Comparison of ENCODE assay signal across 8 mouse cellular contexts in the genomic region with DNA sequence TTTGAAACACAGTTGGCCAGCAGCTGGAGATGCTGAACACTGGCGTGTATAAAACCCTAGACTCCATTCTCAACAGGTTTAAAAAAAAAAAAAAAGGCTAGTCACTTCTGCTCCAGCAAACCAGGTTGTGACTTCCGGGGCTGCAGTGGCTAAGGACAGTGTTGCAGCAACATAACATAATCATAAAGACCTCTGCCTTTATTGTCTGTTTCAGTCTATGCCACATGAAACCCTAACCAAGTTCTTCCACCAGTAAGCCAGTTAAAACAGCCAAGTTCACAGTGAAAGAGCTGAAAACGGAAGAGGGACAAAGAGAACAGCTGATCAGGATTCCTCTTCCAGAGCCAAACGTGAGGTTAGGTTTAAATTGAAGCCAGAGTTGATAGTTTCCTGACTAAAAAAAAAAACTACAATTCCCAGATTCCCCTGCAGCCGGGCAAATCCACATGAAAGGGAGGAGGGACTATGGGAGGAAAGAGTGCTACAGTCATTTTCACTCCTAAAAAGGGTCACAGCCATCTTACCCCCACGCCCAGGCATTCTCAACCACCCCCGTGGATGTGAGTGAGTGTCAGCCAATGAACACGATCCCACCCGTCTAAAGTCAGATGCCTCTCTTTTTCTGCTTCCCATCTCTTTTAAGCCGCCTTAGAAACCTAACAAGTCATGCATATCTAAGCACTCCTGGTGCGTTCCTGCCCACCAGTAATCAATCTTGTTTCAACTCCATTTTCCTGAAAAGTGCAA.
A peak's percentile ranks its signal among the peaks of the same experiment; 100 is the strongest.
DNase-seq lines count a peak whose midpoint lies in the region; ATAC-seq and TF ChIP-seq lines count a peak whose summit lies in the region.

No protein-coding gene starts in this region.

- H3K4me3 ChIP-seq in MEL (ENCODE audit: control insufficient read depth in 1 of 2, insufficient read depth in 1 of 2, low read depth in 2 of 2, low read length in 2 of 2) = peak overlapping the region; percentile 46 to 52
- peak overlapping the region; percentile 35 for H3K4me3 ChIP-seq in forebrain, embryonic 14.5 days (ENCODE audit: low read depth, low read length)
- peak overlapping the region; percentile 31 for H3K4me3 ChIP-seq in hindbrain, embryonic 11.5 days (ENCODE audit: low read depth, low read length)
- peak overlapping the region; percentile 54 for H3K4me3 ChIP-seq in lung, embryonic 16.5 days (ENCODE audit: low read length)

- H3K36me3 ChIP-seq in MEL (ENCODE audit: control insufficient read depth in 1 of 2, insufficient read depth in 2 of 2, low read length in 2 of 2) = peaks cover 0 to 19% of the 10 kb centered on the region in 2 experiments; a peak in 2 of 4 replicates
- H3K36me3 ChIP-seq in forebrain, embryonic 14.5 days (ENCODE audit: control insufficient read depth, insufficient read depth, low read length) = no peaks in the 10 kb centered on the region
- no peaks in the 10 kb centered on the region for H3K36me3 ChIP-seq in hindbrain, embryonic 11.5 days (ENCODE audit: control insufficient read depth, insufficient read depth, low read length)
- H3K36me3 ChIP-seq in lung, embryonic 16.5 days (ENCODE audit: control insufficient read depth, insufficient read depth, low read length) = no peaks in the 10 kb centered on the region

- no peaks in the 10 kb centered on the region for H3K27me3 ChIP-seq in MEL (ENCODE audit: control insufficient read depth in 1 of 2, insufficient read depth in 2 of 2, low read length in 2 of 2)
- no peaks in the 10 kb centered on the region for H3K27me3 ChIP-seq in forebrain, embryonic 14.5 days (replicated peaks; ENCODE audit: control insufficient read depth, insufficient read depth, low read length)
- H3K27me3 ChIP-seq in hindbrain, embryonic 11.5 days (ENCODE audit: control insufficient read depth, insufficient read depth, low read length) = no peaks in the 10 kb centered on the region
- no peaks in the 10 kb centered on the region for H3K27me3 ChIP-seq in lung, embryonic 16.5 days (ENCODE audit: control insufficient read depth, insufficient read depth, low read depth, low read length)

- H3K27ac ChIP-seq in MEL (ENCODE audit: control insufficient read depth, low read depth, low read length) = no peak overlapping the region
- H3K27ac ChIP-seq in forebrain, embryonic 14.5 days (ENCODE audit: low read depth, low read length) = no peak overlapping the region
- no peak overlapping the region for H3K27ac ChIP-seq in hindbrain, embryonic 11.5 days (ENCODE audit: low read depth, low read length)
- peak overlapping the region; percentile 40; the same call in 1 of the 2 replicates for H3K27ac ChIP-seq in lung, embryonic 16.5 days (ENCODE audit: low read length)

- H3K9ac ChIP-seq in MEL (ENCODE audit: control insufficient read depth, low read depth, low read length, poor library complexity, severe bottlenecking) = peak overlapping the region; percentile 43
- H3K9ac ChIP-seq in forebrain, embryonic 14.5 days (ENCODE audit: low read length) = peak overlapping the region; percentile 54
- H3K9ac ChIP-seq in hindbrain, embryonic 11.5 days (ENCODE audit: low read depth, low read length) = no peak overlapping the region
- peak overlapping the region; percentile 65 for H3K9ac ChIP-seq in lung, embryonic 16.5 days (ENCODE audit: low read length)

- peak overlapping the region; percentile 49 for H3K4me2 ChIP-seq in forebrain, embryonic 14.5 days (ENCODE audit: low read length)
- H3K4me2 ChIP-seq in hindbrain, embryonic 11.5 days (replicated peaks; ENCODE audit: low read depth, low read length) = peak overlapping the region; percentile 24; the same call in 1 of the 2 replicates
- peak overlapping the region; percentile 71 for H3K4me2 ChIP-seq in lung, embryonic 16.5 days (ENCODE audit: low read depth, low read length)

- H3K79me2 ChIP-seq in MEL (ENCODE audit: control insufficient read depth, insufficient read depth, low read length, poor library complexity) = no peaks in the 10 kb centered on the region

- peak; percentile 57 for DNase-seq in MEL (ENCODE audit: low read depth, low spot score)
- peak; percentile 27 for DNase-seq in cerebellum, adult 11-12 months
- peak; percentile 79 for DNase-seq in forebrain, embryonic 14.5 days (ENCODE audit: low spot score)
- peak; percentile 72 for DNase-seq in hindbrain, embryonic 11.5 days (ENCODE audit: low spot score)
- DNase-seq in layer of hippocampus, postnatal 10 days (ENCODE audit: low spot score in 2 of 2) = peak; percentile 39 to 59
- peak; percentile 18 for DNase-seq in ovary, postnatal 14 days (ENCODE audit: low spot score)

- ATAC-seq in forebrain, embryonic 14.5 days = peak; percentile 82
- ATAC-seq in hindbrain, embryonic 11.5 days (ENCODE audit: low FRiP score) = peak; percentile 91
- peak; percentile 72 for ATAC-seq in lung, embryonic 16.5 days (ENCODE audit: low read depth)
- ATAC-seq in erythroid progenitor cell, adult 5-6 weeks (replicated peaks; ENCODE audit: low FRiP score, poor library complexity, severe bottlenecking) = no peak

- 15% methylated on average over 11 of the region's 11 CpGs for WGBS in forebrain, embryonic 14.5 days
- WGBS in hindbrain, embryonic 11.5 days = 13% methylated on average over 11 of the region's 11 CpGs
- WGBS in lung, embryonic 16.5 days = 14% methylated on average over 11 of the region's 11 CpGs

- peaks cover 4 to 28% of the 10 kb centered on the region in 2 experiments; a peak in 3 of 4 replicates for H3K4me1 ChIP-seq in MEL (ENCODE audit: control insufficient read depth in 1 of 2, insufficient read depth in 2 of 2, low read length in 2 of 2)
- no peaks in the 10 kb centered on the region for H3K4me1 ChIP-seq in forebrain, embryonic 14.5 days (ENCODE audit: control insufficient read depth, insufficient read depth, low read length)
- no peaks in the 10 kb centered on the region for H3K4me1 ChIP-seq in hindbrain, embryonic 11.5 days (replicated peaks; ENCODE audit: control insufficient read depth, insufficient read depth, low read length)
- H3K4me1 ChIP-seq in lung, embryonic 16.5 days (replicated peaks; ENCODE audit: control insufficient read depth, insufficient read depth, low read length) = no peaks in the 10 kb centered on the region

- no peaks in the 10 kb centered on the region for H3K9me3 ChIP-seq in MEL (replicated peaks; ENCODE audit: insufficient read depth, low read length)
- H3K9me3 ChIP-seq in forebrain, embryonic 14.5 days (replicated peaks; ENCODE audit: control insufficient read depth, low read length) = no peaks in the 10 kb centered on the region
- H3K9me3 ChIP-seq in hindbrain, embryonic 11.5 days (ENCODE audit: control insufficient read depth, low read length) = no peaks in the 10 kb centered on the region
- H3K9me3 ChIP-seq in lung, embryonic 16.5 days (ENCODE audit: control insufficient read depth, low read length) = no peaks in the 10 kb centered on the region

- no peak for TF ChIP-seq EP300 in MEL (IDR thresholded peaks at IDR 0.05; ENCODE audit: low read depth in 1 of 2, low read length in 2 of 2)

- no peak for TF ChIP-seq RAD21 in MEL (IDR thresholded peaks at IDR 0.05; ENCODE audit: low read depth, low read length)

- TF ChIP-seq CTCF in MEL (IDR thresholded peaks at IDR 0.05 in 2 of 3, conservative IDR thresholded peaks at IDR 0.05 in 1 of 3; ENCODE audit: control insufficient read depth in 1 of 3, insufficient read depth in 1 of 3, low read depth in 2 of 3, low read length in 3 of 3, poor library complexity in 1 of 3, severe bottlenecking in 1 of 3) = no peak

- TF ChIP-seq POLR2A in MEL (IDR thresholded peaks at IDR 0.05; ENCODE audit: control insufficient read depth in 1 of 2, insufficient read depth in 1 of 2, low read depth in 1 of 2, low read length in 2 of 2, poor library complexity in 1 of 2) = no peak

TF ChIP-seq in MEL, 35 proteins besides CTCF, POLR2A, EP300 and RAD21:
- TF ChIP-seq ZNF384 (IDR thresholded peaks at IDR 0.05; ENCODE audit: low read depth, low read length) (peak; percentile 59; the same call in 1 of the 2 replicates), RCOR1 (IDR thresholded peaks at IDR 0.05; ENCODE audit: low read depth, low read length) (no peak), HCFC1 (IDR thresholded peaks at IDR 0.05; ENCODE audit: low read depth, low read length) (peak; percentile 82)

Comparison
In these comparisons a context has a peak if more than half of its experiments do, and no peak if none do; other contexts are left out.
1. DNase-seq: peak in every context shown above with its lines; median percentile 79 in forebrain, embryonic 14.5 days; 72 in hindbrain, embryonic 11.5 days; 57 in MEL; 49 in layer of hippocampus, postnatal 10 days; 27 in cerebellum, adult 11-12 months; 18 in ovary, postnatal 14 days.